In genomic region chr10:75588336-75588735, GRCm38 (mm10) we compare ENCODE assay signal across 13 mouse cellular contexts. TPM values are rescaled to one million over a fixed set of nuclear protein-coding genes. Genes with fewer than 3 reads are reported as not detected.
DNase-seq lines count a peak whose midpoint lies in the region; TF ChIP-seq lines count a peak whose summit lies in the region.
"Had no signal": no experiment of that assay in that cellular context is flagged by ENCODE, and none has a peak within 500 bp of the region (broad histone marks: within the 10 kb centered on the region; RNA-seq: fewer than 3 reads in every experiment).

No protein-coding gene starts in this region.

- intact Hi-C loops in heart, postnatal 10 days (cut with DNase I), result loop anchor here (5.0 kb wide), 2 partner anchors 244 to 364 kb away; partner anchors contain the start of gene Gm5134

- H3K36me3 ChIP-seq in thymus, adult 2 months (ENCODE audit: control insufficient read depth, insufficient read depth, low read length), result no peaks in the 10 kb centered on the region
- H3K36me3 ChIP-seq: embryonic facial prominence, embryonic 13.5 days; forebrain, embryonic 15.5 days had no signal

- TF ChIP-seq POLR2A in thymus, adult 2 months (IDR thresholded peaks at IDR 0.05; ENCODE audit: control insufficient read depth, extremely low read depth, insufficient read depth, low read length, poor library complexity), result no peak

- 86% methylated on average over 5 of the region's 5 CpGs for WGBS in thymus, adult 2 months

- peaks cover 41% of the 10 kb centered on the region for H3K4me1 ChIP-seq in thymus, adult 2 months (replicated peaks; ENCODE audit: control insufficient read depth, insufficient read depth, low read length)

- TF ChIP-seq CTCF in thymus, adult 2 months (IDR thresholded peaks at IDR 0.05; ENCODE audit: borderline replicate concordance, control insufficient read depth, extremely low read depth, insufficient read depth, low read length, poor library complexity), result no peak

- H3K4me3 ChIP-seq in thymus, adult 2 months (ENCODE audit: control insufficient read depth, insufficient read depth, low read length), result no peak overlapping the region
- H3K4me3 ChIP-seq: embryonic facial prominence, embryonic 13.5 days; forebrain, embryonic 15.5 days had no signal

- H3K27ac ChIP-seq in thymus, adult 2 months (ENCODE audit: control insufficient read depth, insufficient read depth, low read length), result no peak overlapping the region
- H3K27ac ChIP-seq: embryonic facial prominence, embryonic 13.5 days; forebrain, embryonic 15.5 days had no signal

- H3K27me3 ChIP-seq in thymus, adult 2 months (ENCODE audit: control insufficient read depth, insufficient read depth, low read length), result no peaks in the 10 kb centered on the region
- H3K27me3 ChIP-seq: embryonic facial prominence, embryonic 13.5 days; forebrain, embryonic 15.5 days had no signal

- peak; percentile 31 for DNase-seq in ovary, postnatal 14 days (ENCODE audit: low spot score)
- DNase-seq in ovary, postnatal 36 days (ENCODE audit: low spot score), result no peak
- DNase-seq in heart, postnatal 10 days, result peak; percentile 32 to 55
- DNase-seq in kidney, postnatal 14 days, result peak; percentile 66
- DNase-seq in right cerebral cortex, postnatal 4 days, result no peak
- DNase-seq in thymus, adult 2 months, result no peak
- no peak for DNase-seq in layer of hippocampus, adult 9-10 months (ENCODE audit: low spot score)
- DNase-seq: cerebellum, adult 9-10 months; left cerebral cortex, postnatal 4 days; midbrain, embryonic 14.5 days had no signal

RNA-seq across cellular contexts. Expression of gene Ggt5, which starts 0.8 kb away (rescaled TPM):
- 1 to 10 TPM; 6.8 to 8.7 TPM for total RNA-seq in heart, postnatal 10 days (2021)
- polyA plus RNA-seq in thymus, adult 2 months (2012; rRNA removed), result 49.5 and 73.6 TPM in 2 replicates

RNA-seq across cellular contexts. Expression of gene Ggt1, which starts 26.9 kb away (rescaled TPM):
- total RNA-seq in heart, postnatal 10 days (2021), result not detected
- 5.6 and 6.9 TPM in 2 replicates for polyA plus RNA-seq in thymus, adult 2 months (2012; rRNA removed)

RNA-seq across cellular contexts. Expression of gene Lrrc75b, which starts 28.2 kb away (rescaled TPM):
- 1 to 10 TPM; 1.0 to 1.2 TPM for total RNA-seq in heart, postnatal 10 days (2021)
- 1.8 and 2.2 TPM in 2 replicates for polyA plus RNA-seq in thymus, adult 2 months (2012; rRNA removed)
- total RNA-seq: hematopoietic stem cell, adult 5-6 weeks had no signal

RNA-seq across cellular contexts. Expression of gene Susd2, which starts 55.5 kb away (rescaled TPM):
- 1 to 10 TPM; 2.8 to 3.4 TPM for total RNA-seq in heart, postnatal 10 days (2021)
- polyA plus RNA-seq in thymus, adult 2 months (2012; rRNA removed), result 11.1 and 11.2 TPM in 2 replicates

Comparison
In these comparisons a context has a peak if more than half of its experiments do, and no peak if none do; other contexts are left out.
1. DNase-seq: peak in ovary, postnatal 14 days (single experiment), heart, postnatal 10 days (2 of 2) and kidney, postnatal 14 days (single experiment); none in ovary, postnatal 36 days (single experiment), right cerebral cortex, postnatal 4 days (single experiment), thymus, adult 2 months (single experiment) and layer of hippocampus, adult 9-10 months (single experiment).